Mouse (Mus musculus) liver, embryonic 14.5 days (tissue): ENCODE measurements around the gene Zpbp2.

ENCODE experiments used
- CTCF ChIP-seq: IDR thresholded peaks from 2 replicates; pipeline ENCODE4 v1.5.1; 2016; ENCODE audit warnings: antibody characterized with exemption, low read depth, control low read depth
- EP300 ChIP-seq: IDR thresholded peaks from 2 replicates; pipeline ENCODE4 v1.6.1; 2016; ENCODE audit warnings: antibody characterized with exemption, low read depth

GRCm38 (mm10) chr11:98563025-98563424, 12.1 kb downstream of the Zpbp2 start:
- TF ChIP-seq CTCF = no peak
- TF ChIP-seq EP300 = no peak
